Mouse (Mus musculus): ENCODE measurements around the gene Tubb5.
"Not testable (repeated sequence)": the region's sequence is repeated elsewhere in the genome, so short reads cannot be mapped to it uniquely, and the experiment has no call there.

The Tubb5 gene

GRCm38 (mm10) chr17:35860831-35861197 is 22.7 kb upstream of the Tubb5 start:
- no peak for DNase-seq (ENCODE audit: low spot score)

- no peak for DNase-seq (ENCODE audit: low spot score)
Observed at GRCm38 (mm10) chr17:35859835-35860234, 21.7 kb upstream of the Tubb5 start.

GRCm38 (mm10) chr17:35859371-35859770 is 21.3 kb upstream of the Tubb5 start:
- no peak for DNase-seq (ENCODE audit: low spot score)

GRCm38 (mm10) chr17:35850974-35851373 is 12.9 kb upstream of the Tubb5 start:
- no peak for DNase-seq (ENCODE audit: low spot score)

- DNase-seq (ENCODE audit: low spot score): no peak
Observed at GRCm38 (mm10) chr17:35848112-35848511, 10.0 kb upstream of the Tubb5 start.

- DNase-seq (ENCODE audit: low spot score): no peak
Observed at GRCm38 (mm10) chr17:35843514-35843913, 5.4 kb upstream of the Tubb5 start.

- DNase-seq (ENCODE audit: low spot score): no peak
Observed at GRCm38 (mm10) chr17:35842006-35842405, 3.9 kb upstream of the Tubb5 start.

GRCm38 (mm10) chr17:35841076-35841950 is 3.2 kb upstream of the Tubb5 start, which contains the start of gene Mdc1:
TSS of gene Mdc1 (plus strand) at chr17:35841515.
- DNase-seq (ENCODE audit: low spot score): peak; percentile 98

- no peak for DNase-seq (ENCODE audit: low spot score)
Observed at GRCm38 (mm10) chr17:35840561-35840960, 2.5 kb upstream of the Tubb5 start.

- DNase-seq (ENCODE audit: low spot score): not testable (repeated sequence)
Observed at GRCm38 (mm10) chr17:35839002-35839401, 896 bp upstream of the Tubb5 start.

- no peak for DNase-seq (ENCODE audit: low spot score)
Observed at GRCm38 (mm10) chr17:35838570-35838969, 464 bp upstream of the Tubb5 start.

- DNase-seq (ENCODE audit: low spot score): no peak
Observed at GRCm38 (mm10) chr17:35837487-35837886, 619 bp downstream of the Tubb5 start.

- DNase-seq (ENCODE audit: low spot score): peak; percentile 72
Observed at GRCm38 (mm10) chr17:35836991-35837422, 1.1 kb downstream of the Tubb5 start.

GRCm38 (mm10) chr17:35836178-35836965 is 1.7 kb downstream of the Tubb5 start:
- DNase-seq (ENCODE audit: low spot score): peak; percentile 71

GRCm38 (mm10) chr17:35835424-35836140 is 2.5 kb downstream of the Tubb5 start:
- DNase-seq (ENCODE audit: low spot score): no peak

- DNase-seq (ENCODE audit: low spot score): no peak
Observed at GRCm38 (mm10) chr17:35834696-35835422, 3.2 kb downstream of the Tubb5 start.

- no peak for DNase-seq (ENCODE audit: low spot score)
Observed at GRCm38 (mm10) chr17:35833894-35834293, 4.2 kb downstream of the Tubb5 start.

- no peak for DNase-seq (ENCODE audit: low spot score)
Observed at GRCm38 (mm10) chr17:35833239-35833751, 4.8 kb downstream of the Tubb5 start.

GRCm38 (mm10) chr17:35832400-35833238 is 5.5 kb downstream of the Tubb5 start:
- DNase-seq (ENCODE audit: low spot score): no peak

GRCm38 (mm10) chr17:35829737-35830136 is 8.4 kb downstream of the Tubb5 start:
- DNase-seq (ENCODE audit: low spot score): peak; percentile 79

Measured in spleen, adult 12 weeks (tissue).